Mouse (Mus musculus): ENCODE results near the gene L3mbtl1.

DNA sequence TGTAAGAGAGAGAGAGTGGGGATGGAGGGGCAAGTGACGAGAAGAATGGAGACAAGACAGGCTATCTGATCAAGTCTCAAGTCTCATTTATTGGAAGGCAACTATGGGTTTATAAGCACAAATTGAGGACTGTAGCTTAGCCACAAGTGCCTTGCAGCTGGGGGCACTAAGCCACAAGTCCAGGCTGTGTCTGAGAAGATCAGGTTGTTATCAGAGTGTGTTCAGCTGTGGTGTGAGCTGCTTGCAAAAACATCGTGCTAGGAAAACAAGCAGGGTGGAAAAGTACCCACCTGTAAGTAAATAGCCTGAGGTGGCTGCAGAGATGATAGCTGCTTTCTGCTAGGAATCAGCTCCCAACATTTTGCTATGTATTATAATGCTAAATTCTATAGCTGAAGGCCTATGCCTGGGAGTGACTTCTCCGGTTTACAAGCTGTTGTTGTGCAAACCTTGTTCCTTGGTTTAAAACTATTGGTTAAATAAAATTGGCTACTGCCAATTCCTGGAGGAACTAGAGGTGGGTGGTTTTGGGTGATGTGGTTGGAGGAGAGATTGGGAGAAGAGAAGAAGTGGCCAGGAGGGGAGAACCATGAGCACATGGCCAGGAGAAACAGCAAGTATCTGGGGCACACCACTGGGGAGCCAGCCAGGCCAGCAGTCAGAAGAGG is 15.2 kb upstream of the L3mbtl1 start:
- TF ChIP-seq CTCF (IDR thresholded peaks at IDR 0.05; ENCODE audit: low read depth) (no peak), EP300 (optimal IDR thresholded peaks at IDR 0.05) (no peak)
